Mouse (Mus musculus) hindbrain, embryonic 15.5 days (tissue): Measurements from ENCODE around the gene Ptges. TPM values are rescaled to one million over a fixed set of nuclear protein-coding genes. Genes with fewer than 3 reads are reported as not detected.
A peak's percentile ranks its signal among the peaks of the same experiment; 100 is the strongest.

Experiments
- ATAC-seq: fragments of 200-750 bp; cut with Nextera tagmentation; 2 replicates; pipeline ENCODE4 v1.8.0; 2017; ENCODE audit warnings: low read depth, moderate number of reproducible peaks, moderate TSS enrichment; ENCODE audit not compliant: low FRiP score
- H3K27ac ChIP-seq: fragments of 300-500 bp; sonication (generic); replicated peaks from 2 replicates; pipeline ENCODE4 v1.5.1; 2015; ENCODE audit warnings: mild to moderate bottlenecking, inconsistent platforms
- H3K27me3 ChIP-seq: fragments of 300-500 bp; sonication (generic); 2 replicates; pipeline ENCODE4 v1.6.1; 2015; ENCODE audit warnings: control low read depth, inconsistent platforms
- H3K36me3 ChIP-seq: fragments of 300-500 bp; sonication (generic); 2 replicates; pipeline ENCODE4 v1.6.1; 2015; ENCODE audit warnings: control low read depth, inconsistent platforms
- H3K4me1 ChIP-seq: fragments of 300-500 bp; sonication (generic); replicated peaks from 2 replicates; pipeline ENCODE4 v1.6.1; 2015; ENCODE audit warnings: control low read depth, inconsistent platforms
- H3K4me2 ChIP-seq: fragments of 300-500 bp; sonication (generic); 2 replicates; pipeline ENCODE4 v1.6.1; 2015; ENCODE audit warnings: moderate library complexity, mild to moderate bottlenecking, inconsistent platforms
- H3K4me3 ChIP-seq: fragments of 300-500 bp; sonication (generic); 2 replicates; pipeline ENCODE4 v1.5.1; 2015; ENCODE audit warnings: mild to moderate bottlenecking, inconsistent platforms
- H3K9ac ChIP-seq: fragments of 300-500 bp; sonication (generic); 2 replicates; pipeline ENCODE4 v1.6.1; 2015; ENCODE audit warnings: inconsistent platforms
- H3K9me3 ChIP-seq: fragments of 300-500 bp; sonication (generic); 2 replicates; pipeline ENCODE4 v1.6.1; 2016; ENCODE audit warnings: control low read depth, inconsistent platforms
- WGBS: fragments of 180-500 bp; shearing (Covaris S2); methylation state at CpG from one replicate; pipeline ENCODE4 v1.1.7; 2015; 5-methylcytosine and 5-hydroxymethylcytosine counted together
- polyA plus RNA-seq: library from polyadenylated mRNA; unstranded; fragments of >200 nt; fragmentation: Nextera tagmentation; extraction: Ambion mirVana; gene quantifications from 2 replicates; pipeline ENCODE4 v1.2.1, GENCODE M21; 2015

The Ptges gene
- 5.4 and 5.6 TPM in 2 replicates for polyA plus RNA-seq

DNA sequence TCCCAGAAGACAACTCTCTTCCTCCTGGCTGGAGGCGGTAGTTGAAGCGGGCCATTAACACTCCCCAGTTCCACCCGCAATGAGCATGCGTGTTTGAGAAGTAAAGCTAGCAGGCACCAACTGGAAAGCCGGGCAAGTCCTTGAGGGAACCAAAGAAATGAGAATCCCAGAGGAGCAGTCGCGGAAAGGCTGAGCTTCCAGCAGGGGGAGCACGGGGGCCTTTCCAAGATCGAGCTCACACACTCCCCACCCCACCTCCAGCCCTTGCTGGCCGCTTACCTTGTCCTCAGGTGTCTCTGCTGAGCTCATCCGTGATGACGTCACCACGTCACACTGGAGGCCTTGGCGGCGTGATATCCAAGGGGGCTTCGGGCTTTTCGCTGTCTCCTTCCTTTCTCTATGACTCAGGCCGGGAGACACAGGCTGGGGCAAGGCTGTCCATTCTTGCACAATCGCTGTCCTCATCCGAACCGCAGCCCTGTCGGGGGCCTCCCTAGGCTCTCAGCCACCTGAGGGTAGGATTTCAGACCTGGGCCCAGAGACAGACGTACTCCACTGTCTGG, at the start of gene Ptges:
TSS of gene Ptges (minus strand) at position 381 of the 563 bp plus-strand sequence.
- peaks cover 23% of the 10 kb centered on the region for H3K4me1 ChIP-seq
- H3K36me3 ChIP-seq = no peaks in the 10 kb centered on the region
- ATAC-seq = peak; percentile 83
- peak within 1 kb of the TSS; percentile 39 for H3K4me3 ChIP-seq
- no peaks in the 10 kb centered on the region for H3K9me3 ChIP-seq
- H3K27ac ChIP-seq = peak within 1 kb of the TSS; percentile 80
- no peaks in the 10 kb centered on the region for H3K27me3 ChIP-seq
- peak within 1 kb of the TSS; percentile 83 for H3K4me2 ChIP-seq
- 2% methylated on average over 23 of the region's 23 CpGs for WGBS
- H3K9ac ChIP-seq = peak within 1 kb of the TSS; percentile 61

- Histone ChIP-seq H3K36me3 (peaks cover 29% of the 10 kb centered on the region), H3K27me3 (no peaks in the 10 kb centered on the region), H3K9ac (peak within 1 kb of the TSS; percentile 96), H3K4me1 (peaks cover 22% of the 10 kb centered on the region), H3K27ac (peak within 1 kb of the TSS; percentile 80), H3K4me3 (peak within 1 kb of the TSS; percentile 96), H3K4me2 (peak within 1 kb of the TSS; percentile 73), H3K9me3 (no peaks in the 10 kb centered on the region)
- peak; percentile 97 for ATAC-seq
- WGBS = 2% methylated on average over 58 of the region's 59 CpGs
These were observed 38.0 kb upstream of the Ptges start, which contains the start of gene Tor1a for GRCm38 (mm10) chr2:30967352-30968327. Gene Tor1a, minus strand, starts transcription at chr2:30967933.

GRCm38 (mm10) chr2:30966826-30967225, 37.2 kb upstream of the Ptges start:
- no peak overlapping the region for H3K27ac ChIP-seq
- H3K9me3 ChIP-seq = no peaks in the 10 kb centered on the region
- H3K4me2 ChIP-seq = peak overlapping the region; percentile 73
- ATAC-seq = no peak
- no peaks in the 10 kb centered on the region for H3K27me3 ChIP-seq
- peak overlapping the region; percentile 96 for H3K9ac ChIP-seq
- peaks cover 32% of the 10 kb centered on the region for H3K36me3 ChIP-seq
- H3K4me1 ChIP-seq = peaks cover 22% of the 10 kb centered on the region
- WGBS = 26% methylated on average over 16 of the region's 16 CpGs
- peak overlapping the region; percentile 96 for H3K4me3 ChIP-seq

DNA sequence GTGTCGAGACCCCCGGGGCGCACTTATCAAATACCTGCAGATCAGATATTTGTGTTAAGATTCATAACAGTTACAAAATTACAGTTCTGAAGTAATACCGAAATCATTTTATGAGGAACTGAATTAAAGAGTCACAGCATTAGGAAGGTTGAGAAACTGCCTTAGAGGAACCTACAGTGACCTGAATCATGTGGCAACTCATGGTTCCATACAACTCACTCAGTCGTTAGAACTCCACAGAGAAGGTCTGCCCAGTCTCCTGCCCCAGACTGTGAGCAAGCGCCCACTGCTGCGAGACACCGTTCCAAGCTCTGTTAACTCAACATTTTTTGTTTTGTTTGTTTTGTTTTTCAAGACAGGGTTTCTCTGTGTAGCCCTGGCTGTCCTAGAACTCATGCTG, 36.0 kb upstream of the Ptges start:
- H3K9ac ChIP-seq = no peak overlapping the region
- no peak for ATAC-seq
- H3K4me2 ChIP-seq = peak overlapping the region; percentile 73; the same call in 1 of the 2 replicates
- WGBS = 93% methylated on average over 8 of the region's 8 CpGs
- H3K36me3 ChIP-seq = peaks cover 43% of the 10 kb centered on the region
- no peaks in the 10 kb centered on the region for H3K9me3 ChIP-seq
- H3K4me3 ChIP-seq = no peak overlapping the region
- peaks cover 22% of the 10 kb centered on the region for H3K4me1 ChIP-seq
- no peak overlapping the region for H3K27ac ChIP-seq
- no peaks in the 10 kb centered on the region for H3K27me3 ChIP-seq

GRCm38 (mm10) chr2:30962570-30963254, 33.0 kb upstream of the Ptges start:
- Histone ChIP-seq H3K4me3 (no peak overlapping the region), H3K27ac (no peak overlapping the region), H3K9ac (no peak overlapping the region), H3K4me1 (peaks cover 22% of the 10 kb centered on the region), H3K27me3 (no peaks in the 10 kb centered on the region), H3K4me2 (no peak overlapping the region), H3K9me3 (no peaks in the 10 kb centered on the region), H3K36me3 (peaks cover 67% of the 10 kb centered on the region)
- ATAC-seq = no peak
- WGBS = 92% methylated on average over 11 of the region's 11 CpGs

- Histone ChIP-seq H3K27ac (no peak overlapping the region), H3K4me2 (no peak overlapping the region), H3K27me3 (no peaks in the 10 kb centered on the region), H3K4me1 (peaks cover 17% of the 10 kb centered on the region), H3K9me3 (no peaks in the 10 kb centered on the region), H3K4me3 (no peak overlapping the region), H3K36me3 (peaks cover 84% of the 10 kb centered on the region), H3K9ac (no peak overlapping the region)
- WGBS = 43% methylated on average over 5 of the region's 5 CpGs
- no peak for ATAC-seq
These were observed 30.2 kb upstream of the Ptges start for GRCm38 (mm10) chr2:30959856-30960255.

- no peak overlapping the region for H3K27ac ChIP-seq
- H3K27me3 ChIP-seq = no peaks in the 10 kb centered on the region
- H3K4me3 ChIP-seq = no peak overlapping the region
- H3K4me2 ChIP-seq = no peak overlapping the region
- H3K36me3 ChIP-seq = peaks cover 76% of the 10 kb centered on the region
- 93% methylated on average over 14 of the region's 14 CpGs for WGBS
- ATAC-seq = no peak
- H3K9ac ChIP-seq = no peak overlapping the region
- peaks cover 28% of the 10 kb centered on the region for H3K4me1 ChIP-seq
- no peaks in the 10 kb centered on the region for H3K9me3 ChIP-seq
These were observed 29.1 kb upstream of the Ptges start for GRCm38 (mm10) chr2:30958726-30959125.

GRCm38 (mm10) chr2:30957511-30957910, 27.8 kb upstream of the Ptges start:
- peaks cover 34% of the 10 kb centered on the region for H3K4me1 ChIP-seq
- H3K4me2 ChIP-seq = no peak overlapping the region
- ATAC-seq = no peak
- H3K9me3 ChIP-seq = no peaks in the 10 kb centered on the region
- H3K27me3 ChIP-seq = no peaks in the 10 kb centered on the region
- WGBS = 87% methylated on average over 4 of the region's 4 CpGs
- no peak overlapping the region for H3K27ac ChIP-seq
- H3K4me3 ChIP-seq = no peak overlapping the region
- H3K36me3 ChIP-seq = peaks cover 64% of the 10 kb centered on the region
- no peak overlapping the region for H3K9ac ChIP-seq

DNA sequence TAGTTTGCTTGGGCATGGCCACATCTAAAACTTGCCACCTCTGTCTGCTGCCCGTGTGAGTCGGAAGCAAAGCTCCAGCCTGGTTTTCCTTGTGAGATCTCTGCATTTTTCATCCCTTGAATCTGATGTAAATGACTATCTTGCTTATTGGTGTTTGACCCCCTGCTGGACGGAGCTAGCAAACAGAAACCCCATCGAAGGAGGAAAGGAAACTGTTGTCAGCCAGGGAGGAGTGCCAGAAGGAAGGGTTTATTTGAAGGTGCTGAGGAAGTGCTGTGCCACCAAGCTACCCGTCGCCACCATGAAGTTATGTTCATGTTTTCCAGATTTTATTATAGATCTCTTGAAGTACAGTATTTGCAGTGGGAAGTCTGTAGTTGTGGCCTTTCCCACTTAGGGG, 25.1 kb upstream of the Ptges start:
- Histone ChIP-seq H3K27ac (no peak overlapping the region), H3K9me3 (no peaks in the 10 kb centered on the region), H3K9ac (no peak overlapping the region), H3K36me3 (peaks cover 43% of the 10 kb centered on the region), H3K4me2 (peak overlapping the region; percentile 86), H3K4me1 (peaks cover 38% of the 10 kb centered on the region), H3K4me3 (no peak overlapping the region), H3K27me3 (no peaks in the 10 kb centered on the region)
- no peak for ATAC-seq
- WGBS = 83% methylated on average over 6 of the region's 6 CpGs

GRCm38 (mm10) chr2:30952824-30953490, 23.3 kb upstream of the Ptges start, which contains the start of gene Tor1b:
Gene Tor1b, plus strand, starts transcription at chr2:30952959.
- Histone ChIP-seq H3K4me1 (peaks cover 38% of the 10 kb centered on the region), H3K9ac (peak within 1 kb of the TSS; percentile 91), H3K27me3 (no peaks in the 10 kb centered on the region), H3K36me3 (peaks cover 25% of the 10 kb centered on the region), H3K4me3 (peak within 1 kb of the TSS; percentile 89), H3K27ac (peak within 1 kb of the TSS; percentile 91), H3K4me2 (peak within 1 kb of the TSS; percentile 86), H3K9me3 (no peaks in the 10 kb centered on the region)
- under 1% methylated on average over 60 of the region's 60 CpGs for WGBS
- peak; percentile 91 for ATAC-seq

GRCm38 (mm10) chr2:30952457-30952823, 22.8 kb upstream of the Ptges start:
- Histone ChIP-seq H3K9ac (peak overlapping the region; percentile 91), H3K4me2 (peak overlapping the region; percentile 86), H3K9me3 (no peaks in the 10 kb centered on the region), H3K4me3 (peak overlapping the region; percentile 89), H3K27me3 (no peaks in the 10 kb centered on the region), H3K36me3 (peaks cover 20% of the 10 kb centered on the region), H3K4me1 (peaks cover 38% of the 10 kb centered on the region), H3K27ac (peak overlapping the region; percentile 91)
- ATAC-seq = no peak; the same call in none of the 2 replicates
- WGBS = 25% methylated on average over 5 of the region's 5 CpGs
